ENCODE assay signal across 8 mouse cellular contexts in genomic region chr2:164879228-164879567, GRCm38 (mm10). TPM values are rescaled to one million over a fixed set of nuclear protein-coding genes. Genes with fewer than 3 reads are reported as not detected.
DNase-seq lines count a peak whose midpoint lies in the region; ATAC-seq lines count a peak whose summit lies in the region.

TSS of gene Pcif1 (plus strand) at chr2:164879304.

- ATAC-seq in intestine, embryonic 14.5 days (replicated peaks; ENCODE audit: low FRiP score, low TSS enrichment, low read depth), result peak; percentile 82
- ATAC-seq in megakaryocyte progenitor cell, adult 5-6 weeks (replicated peaks; ENCODE audit: poor library complexity), result peak; percentile 61

- peaks cover 17% of the 10 kb centered on the region for H3K4me1 ChIP-seq in intestine, embryonic 14.5 days (replicated peaks; ENCODE audit: control insufficient read depth, insufficient read depth, low read length)

- H3K27me3 ChIP-seq in intestine, embryonic 14.5 days (replicated peaks; ENCODE audit: control insufficient read depth, insufficient read depth, low read length), result no peaks in the 10 kb centered on the region

- peak within 1 kb of the TSS; percentile 100 for H3K27ac ChIP-seq in intestine, embryonic 14.5 days (ENCODE audit: low read depth)

- H3K4me2 ChIP-seq in intestine, embryonic 14.5 days (ENCODE audit: low read length), result peak within 1 kb of the TSS; percentile 84

- intact Hi-C loops in left cerebral cortex, postnatal 10 days (cut with DNase I), result loop anchor here (2.0 kb wide), 1 partner anchor 46 kb away; the partner anchor contains the start of genes Ctsa and Neurl2

- DNase-seq in adrenal gland, adult 18-20 months (ENCODE audit: low spot score in 2 of 2), result peak; percentile 94 to 95
- peak; percentile 95 for DNase-seq in embryo, embryonic 10.5 days (ENCODE audit: low spot score)
- DNase-seq in gastrocnemius, postnatal 25 days, result peak; percentile 89
- peak; percentile 99 for DNase-seq in intestine, embryonic 14.5 days (ENCODE audit: low spot score)
- peak; percentile 86 to 95 for DNase-seq in left cerebral cortex, postnatal 10 days (ENCODE audit: extremely low spot score in 1 of 2, low spot score in 2 of 2)
- peak; percentile 95 to 96 for DNase-seq in right cerebral cortex, postnatal 10 days (ENCODE audit: low spot score in 2 of 2)
- DNase-seq in urinary bladder, postnatal 25 days (ENCODE audit: low spot score), result peak; percentile 91

- peak within 1 kb of the TSS; percentile 93 for H3K4me3 ChIP-seq in intestine, embryonic 14.5 days (ENCODE audit: low read depth, low read length)

- H3K9me3 ChIP-seq in intestine, embryonic 14.5 days (ENCODE audit: control insufficient read depth, low read length), result no peaks in the 10 kb centered on the region

- peaks cover 17% of the 10 kb centered on the region for H3K36me3 ChIP-seq in intestine, embryonic 14.5 days (ENCODE audit: control insufficient read depth, insufficient read depth, low read length)

- peak within 1 kb of the TSS; percentile 100 for H3K9ac ChIP-seq in intestine, embryonic 14.5 days (ENCODE audit: low read length)

- under 1% methylated on average over 40 of the region's 40 CpGs for WGBS in intestine, embryonic 14.5 days

RNA-seq across cellular contexts. Expression of gene Pcif1, which starts in this region (rescaled TPM):
- total RNA-seq in adrenal gland, adult 18-20 months (2021), result 10 to 100 TPM; 35.1 to 48.6 TPM
- 10 to 100 TPM; 21.0 to 25.8 TPM for total RNA-seq in gastrocnemius, postnatal 25 days (2021)
- 76.0 and 85.5 TPM in 2 replicates for polyA plus RNA-seq in intestine, embryonic 14.5 days (2014; fragmentation: Nextera tagmentation; extraction: Ambion mirVana)
- 10 to 100 TPM; 41.4 to 45.9 TPM for total RNA-seq in left cerebral cortex, postnatal 10 days (2021)
- total RNA-seq in megakaryocyte progenitor cell, adult 5-6 weeks (2015), result 34.1 and 36.3 TPM in 2 replicates
- 21.7 and 40.4 TPM in 2 replicates for total RNA-seq in megakaryocyte progenitor cell, adult 5-6 weeks (2017)

Comparison
In these comparisons a context has a peak if more than half of its experiments do, and no peak if none do; other contexts are left out.
1. Peak in every context shown above with its lines: DNase-seq, ATAC-seq, H3K4me3 ChIP-seq and H3K27ac ChIP-seq.